Mouse (Mus musculus): ENCODE data around the gene Gpnmb.

Gene Gpnmb

GRCm38 (mm10) chr6:49036275-49037267 lies at the start of gene Gpnmb:
Gpnmb (plus strand) TSS chr6:49036546.
- DNase-seq: no peak

GRCm38 (mm10) chr6:48989971-48990370 lies 46.4 kb upstream of the Gpnmb start:
- no peak for DNase-seq

GRCm38 (mm10) chr6:48991991-48992390 lies 44.4 kb upstream of the Gpnmb start:
- DNase-seq: no peak

DNA sequence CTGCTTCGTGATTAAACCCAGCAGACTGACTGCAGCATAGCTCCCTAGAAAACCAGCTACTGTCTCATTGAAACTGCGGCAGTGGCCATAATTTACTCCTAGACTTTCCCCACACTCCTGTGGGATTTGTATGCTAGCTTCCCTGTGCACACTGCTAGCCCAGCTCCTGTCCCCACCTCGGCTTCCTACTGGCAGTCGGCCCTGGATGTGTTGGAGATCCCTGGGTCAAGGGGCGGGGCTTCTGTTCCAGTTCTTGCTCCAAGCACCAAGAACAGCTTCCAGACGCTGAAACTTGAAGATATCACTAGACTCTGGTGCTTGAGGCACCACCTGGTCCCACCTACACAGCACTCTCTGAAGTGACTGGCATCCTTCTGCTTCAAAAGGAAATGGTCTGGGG lies 38.2 kb upstream of the Gpnmb start:
- no peak for DNase-seq

GRCm38 (mm10) chr6:48998796-48999195 lies 37.5 kb upstream of the Gpnmb start:
- no peak for DNase-seq

DNA sequence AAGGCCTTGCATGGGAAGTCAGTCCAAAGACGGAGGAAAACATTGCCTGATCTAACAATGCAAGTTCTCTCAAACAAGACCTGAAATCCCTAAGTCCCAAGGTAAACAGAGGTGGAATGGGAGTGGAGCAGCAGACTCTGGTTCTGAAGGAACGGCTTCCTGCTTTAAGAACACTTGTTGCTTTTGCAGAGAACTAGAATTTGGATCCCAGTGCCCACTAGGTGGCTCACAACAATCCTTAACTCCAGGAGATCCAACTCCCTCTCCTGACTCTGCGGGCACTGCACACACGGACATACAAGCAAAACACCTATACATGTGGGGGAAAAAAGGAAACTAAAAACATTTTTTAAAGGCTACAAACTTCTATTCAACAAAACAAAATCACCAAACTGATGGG lies 33.0 kb upstream of the Gpnmb start:
- no peak for DNase-seq

DNA sequence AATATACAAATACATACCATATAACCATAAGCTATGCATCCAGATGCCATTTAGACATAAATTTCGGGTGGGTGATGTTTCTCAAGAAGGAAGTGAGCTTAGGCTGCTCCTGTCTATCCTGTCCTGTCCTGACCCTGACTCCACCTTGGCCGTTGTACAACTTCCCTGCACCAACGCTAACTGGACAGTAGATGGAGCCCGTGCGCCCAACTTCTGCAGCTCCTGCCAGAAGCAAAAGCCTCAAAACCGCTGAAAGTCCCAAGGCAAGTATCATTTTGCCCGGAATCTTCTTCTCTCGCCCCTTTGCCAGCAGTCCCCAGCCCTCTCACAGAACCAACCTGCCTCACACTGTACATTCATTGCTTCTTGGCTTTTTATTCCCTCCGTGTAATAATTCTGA lies 28.4 kb upstream of the Gpnmb start:
- peak; percentile 61 to 69 for DNase-seq

GRCm38 (mm10) chr6:49008420-49009160 lies 27.8 kb upstream of the Gpnmb start:
- DNase-seq: no peak

GRCm38 (mm10) chr6:49009161-49009555 lies 27.2 kb upstream of the Gpnmb start:
- no peak for DNase-seq

DNA sequence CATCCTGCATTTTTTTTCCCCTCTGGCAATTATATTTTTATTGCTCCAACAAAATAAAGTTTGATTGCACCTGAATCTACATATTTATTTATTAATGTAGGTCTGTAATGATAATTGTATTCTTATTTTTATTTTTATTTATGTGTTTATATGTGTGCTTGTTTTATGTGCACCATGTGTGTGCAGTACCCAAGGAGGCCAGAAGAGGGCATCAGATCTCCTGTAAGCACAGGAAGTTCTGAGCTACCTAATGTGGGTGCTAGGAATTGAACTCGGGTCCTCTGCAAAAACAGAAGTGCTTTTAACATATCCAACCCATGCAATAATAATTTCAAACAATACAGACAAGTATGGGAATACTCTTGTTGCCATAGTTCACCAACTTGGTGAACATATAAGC lies 26.7 kb upstream of the Gpnmb start:
- DNase-seq: no peak

- no peak for DNase-seq
Observed at GRCm38 (mm10) chr6:49011191-49011590, 25.2 kb upstream of the Gpnmb start.

- no peak for DNase-seq
Observed at GRCm38 (mm10) chr6:49013023-49013422, 23.3 kb upstream of the Gpnmb start.

GRCm38 (mm10) chr6:49013458-49013857 lies 22.9 kb upstream of the Gpnmb start:
- DNase-seq: no peak

GRCm38 (mm10) chr6:49017150-49017549 lies 19.2 kb upstream of the Gpnmb start:
- no peak for DNase-seq

DNA sequence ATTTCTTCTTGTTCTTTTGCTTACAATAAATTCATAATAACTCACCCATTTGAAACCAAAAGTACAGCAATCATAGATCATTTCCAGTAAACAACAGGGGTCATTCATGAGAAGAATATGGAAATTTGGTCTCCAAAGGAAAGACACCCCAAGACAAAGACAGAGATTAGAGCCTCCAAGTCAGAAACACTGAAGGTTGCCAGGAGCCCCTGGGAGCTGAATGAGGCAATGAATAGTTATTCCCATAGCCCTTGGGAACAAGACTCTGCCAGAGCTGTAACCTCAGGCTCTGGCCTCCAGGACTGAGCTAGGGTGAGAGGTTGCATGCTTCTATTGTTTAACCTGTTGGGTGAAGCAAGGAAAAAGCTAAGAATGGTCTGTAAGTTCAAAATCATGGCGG lies 17.0 kb upstream of the Gpnmb start:
- no peak for DNase-seq

DNA sequence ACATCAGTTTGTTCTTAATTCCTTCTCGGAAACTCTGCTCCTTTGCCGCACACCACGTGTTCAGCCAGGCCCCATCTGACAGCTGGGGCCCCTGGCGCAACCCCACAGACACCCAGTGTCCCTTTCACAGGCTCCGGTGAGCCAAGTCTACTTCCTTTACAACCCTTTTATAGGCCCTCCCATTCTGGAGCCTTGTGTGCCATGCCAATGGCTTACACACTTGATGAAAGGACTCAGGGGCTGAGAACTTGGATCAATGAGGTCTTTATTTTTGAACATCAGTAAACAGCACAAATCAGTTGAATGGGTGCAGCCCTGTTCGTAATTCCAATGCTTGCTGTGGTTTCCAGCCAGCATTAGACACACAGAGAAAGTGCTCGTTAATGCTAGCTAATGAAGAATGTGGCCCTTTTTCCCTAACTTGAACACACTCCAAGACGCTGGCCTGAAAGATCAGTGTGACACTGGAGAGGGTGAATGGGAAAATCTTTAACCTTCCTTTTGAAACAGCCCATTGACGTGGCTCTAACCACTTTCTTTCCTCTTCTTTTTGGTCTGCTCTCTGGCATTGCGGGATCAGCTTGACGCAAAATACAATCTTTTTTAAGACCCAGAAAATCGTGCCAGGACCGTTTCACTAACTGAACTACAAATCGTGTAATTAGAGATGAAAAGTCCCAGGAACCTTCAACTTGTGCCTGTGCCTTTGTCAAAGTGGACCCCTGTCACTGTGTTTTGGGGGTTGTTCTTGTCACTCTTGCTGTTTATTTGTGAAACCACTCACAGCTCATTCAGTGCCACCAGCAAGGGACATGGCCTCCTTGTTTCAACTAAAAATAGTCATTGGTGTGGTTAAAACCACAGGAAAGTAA lies 15.0 kb upstream of the Gpnmb start:
- no peak for DNase-seq

GRCm38 (mm10) chr6:49022384-49022783 lies 14.0 kb upstream of the Gpnmb start:
- no peak for DNase-seq

DNA sequence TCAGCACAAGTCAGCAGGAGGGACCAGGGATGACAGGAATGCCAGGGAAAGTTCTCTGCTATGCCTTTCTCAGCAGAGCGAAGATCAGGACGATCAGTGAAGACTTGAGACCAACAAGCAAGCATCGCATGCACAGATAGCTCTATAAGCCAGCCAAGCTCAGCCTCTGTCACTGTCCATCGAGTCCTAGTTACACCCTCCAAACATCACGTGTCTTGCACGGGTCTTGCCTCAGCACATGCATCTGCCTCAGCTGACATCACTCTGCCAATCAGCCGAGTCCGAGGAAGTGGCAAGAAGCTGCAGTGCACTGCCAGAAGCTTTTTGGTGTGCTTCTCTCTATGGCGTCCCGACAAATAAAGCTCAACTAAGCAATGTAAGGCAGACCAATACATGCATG lies 13.0 kb upstream of the Gpnmb start:
- no peak for DNase-seq

DNA sequence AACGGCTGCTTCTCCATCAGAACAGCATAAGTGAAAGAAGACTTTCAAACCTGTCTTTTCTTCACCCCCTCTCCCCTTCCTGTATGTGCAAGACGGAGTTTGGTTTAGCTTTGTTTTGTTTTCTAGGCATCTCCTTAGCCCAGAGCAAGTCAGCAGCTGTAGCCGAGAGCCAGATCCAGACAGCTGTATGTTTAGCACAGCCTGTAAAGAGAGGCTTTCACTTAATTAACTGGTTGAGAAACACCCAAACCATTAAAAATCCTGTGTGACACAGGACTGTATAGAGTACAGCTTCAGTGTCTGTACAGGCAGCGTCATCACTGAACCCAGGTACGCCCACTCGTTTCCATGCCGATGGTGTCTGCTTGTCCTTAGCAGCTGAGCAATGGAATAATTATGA lies 11.1 kb upstream of the Gpnmb start:
- no peak for DNase-seq

DNA sequence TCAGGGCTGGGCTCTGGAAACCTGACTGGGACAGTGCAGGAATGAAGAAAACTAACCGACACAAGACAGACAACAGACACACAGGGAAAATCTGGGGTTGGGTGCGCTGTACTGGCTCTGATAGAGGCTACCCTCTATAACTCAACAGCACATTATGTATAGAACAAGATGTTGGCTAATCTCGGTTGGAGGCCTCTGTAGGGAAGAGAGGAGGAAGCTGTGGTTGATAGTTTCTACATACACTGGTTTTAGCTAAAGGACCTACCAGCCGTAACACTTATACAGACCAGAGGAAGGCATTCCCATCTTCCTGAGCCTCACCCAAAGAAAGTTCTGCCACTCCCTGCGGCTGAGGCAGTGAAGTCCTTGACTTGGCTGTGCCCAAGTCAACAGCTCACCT lies 9.8 kb upstream of the Gpnmb start:
- no peak for DNase-seq

GRCm38 (mm10) chr6:49028019-49028418 lies 8.3 kb upstream of the Gpnmb start:
- DNase-seq: no peak

- no peak for DNase-seq
Observed at GRCm38 (mm10) chr6:49028708-49029107, 7.6 kb upstream of the Gpnmb start.

GRCm38 (mm10) chr6:49031230-49031629 lies 5.1 kb upstream of the Gpnmb start:
- DNase-seq: no peak
